ENCODE assay signal across 11 mouse cellular contexts in the genomic region with DNA sequence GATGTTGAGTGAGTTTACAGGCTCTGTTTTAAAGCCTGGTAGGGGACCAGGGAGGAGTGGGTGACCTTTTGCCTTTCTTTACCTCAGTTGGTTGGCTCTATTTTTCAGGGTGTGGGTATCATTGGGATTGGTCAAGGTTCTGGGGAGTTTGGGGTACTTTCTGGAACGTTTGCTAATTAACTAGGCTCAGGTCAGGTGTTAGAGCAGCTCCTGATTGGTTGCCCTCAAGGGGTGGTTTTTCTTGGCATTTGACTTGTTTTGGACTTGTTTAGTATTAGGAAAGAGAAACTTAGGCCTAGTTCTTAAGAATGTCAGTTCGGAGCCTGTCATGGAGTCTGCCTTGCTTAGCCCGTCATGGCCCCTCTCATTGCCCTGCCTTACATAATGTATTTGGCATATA.
"Had no signal": no experiment of that assay in that cellular context is flagged by ENCODE, and none has a peak within 500 bp of the region (broad histone marks: within the 10 kb centered on the region; RNA-seq: fewer than 3 reads in every experiment).

No protein-coding gene starts in this region.

- H3K4me1 ChIP-seq: limb, embryonic 13.5 days; midbrain, embryonic 12.5 days; neural tube, embryonic 13.5 days; stomach, embryonic 15.5 days had no signal

- DNase-seq: kidney, postnatal 4 days; left cerebral cortex, postnatal 4 days; liver, embryonic 13.5 days; lung, adult 18-20 months; retina, postnatal 1 day; thymus, postnatal 36 days had no signal

- H3K27ac ChIP-seq: layer of hippocampus, adult 2 months; limb, embryonic 13.5 days; liver, embryonic 13.5 days; midbrain, embryonic 12.5 days; neural tube, embryonic 13.5 days; stomach, embryonic 15.5 days had no signal

- H3K4me3 ChIP-seq: layer of hippocampus, adult 2 months; limb, embryonic 13.5 days; liver, embryonic 13.5 days; midbrain, embryonic 12.5 days; neural tube, embryonic 13.5 days; stomach, embryonic 15.5 days had no signal

- H3K27me3 ChIP-seq: limb, embryonic 13.5 days; liver, embryonic 13.5 days; midbrain, embryonic 12.5 days; neural tube, embryonic 13.5 days; stomach, embryonic 15.5 days had no signal

- H3K36me3 ChIP-seq: stomach, embryonic 15.5 days had no signal

- H3K9ac ChIP-seq: limb, embryonic 13.5 days; liver, embryonic 13.5 days; midbrain, embryonic 12.5 days; neural tube, embryonic 13.5 days; stomach, embryonic 15.5 days had no signal
